Mouse (Mus musculus) gastrocnemius, postnatal 10 days (tissue): ENCODE data around the gene Sema3b. TPM values are rescaled to one million over a fixed set of nuclear protein-coding genes. Genes with fewer than 3 reads are reported as not detected.

Source experiments
- DNase-seq: peaks from one replicate; pipeline ENCODE4 v3.0.0; 2021; ENCODE audit warnings: mixed read lengths
- total RNA-seq, 2 experiments: library from RNA; stranded (reverse); gene quantifications; 2 replicates each; pipeline ENCODE4 v1.2.3; 2021

Gene Sema3b
- total RNA-seq, 2 experiments from 2014 or later, result 41.8 to 51.3 TPM

- DNase-seq, result no peak
These were observed 4.0 kb upstream of the Sema3b start for GRCm38 (mm10) chr9:107612945-107613569.

- DNase-seq, result peak; percentile 100
These were observed 3.3 kb upstream of the Sema3b start for GRCm38 (mm10) chr9:107612191-107612944.

GRCm38 (mm10) chr9:107611456-107612190, 2.6 kb upstream of the Sema3b start:
- DNase-seq, result no peak

- DNase-seq, result no peak
These were observed 403 bp upstream of the Sema3b start for GRCm38 (mm10) chr9:107609433-107609830.

- DNase-seq, result no peak
These were observed 1.3 kb downstream of the Sema3b start for GRCm38 (mm10) chr9:107607653-107608245.

GRCm38 (mm10) chr9:107607036-107607435, 2.0 kb downstream of the Sema3b start:
- no peak for DNase-seq

- DNase-seq, result no peak
These were observed 2.4 kb downstream of the Sema3b start for GRCm38 (mm10) chr9:107606591-107606990.

- no peak for DNase-seq
These were observed 3.9 kb downstream of the Sema3b start for GRCm38 (mm10) chr9:107605041-107605661.

GRCm38 (mm10) chr9:107603251-107603650, 5.8 kb downstream of the Sema3b start:
- DNase-seq, result no peak

- DNase-seq, result peak; percentile 99
These were observed 6.9 kb downstream of the Sema3b start for GRCm38 (mm10) chr9:107602068-107602648.

- DNase-seq, result no peak
These were observed 7.8 kb downstream of the Sema3b start for GRCm38 (mm10) chr9:107601275-107601674.

GRCm38 (mm10) chr9:107600745-107601144, 8.3 kb downstream of the Sema3b start:
- no peak for DNase-seq

GRCm38 (mm10) chr9:107599842-107600241, 9.2 kb downstream of the Sema3b start:
- DNase-seq, result no peak

GRCm38 (mm10) chr9:107599433-107599832, 9.6 kb downstream of the Sema3b start:
- DNase-seq, result no peak

- no peak for DNase-seq
These were observed 10.6 kb downstream of the Sema3b start for GRCm38 (mm10) chr9:107598385-107598784.

- DNase-seq, result peak; percentile 65
These were observed 12.1 kb downstream of the Sema3b start for GRCm38 (mm10) chr9:107596619-107597569.

- no peak for DNase-seq
These were observed 14.6 kb downstream of the Sema3b start for GRCm38 (mm10) chr9:107594281-107595062.

- DNase-seq, result no peak
These were observed 15.7 kb downstream of the Sema3b start for GRCm38 (mm10) chr9:107593101-107593976.

- DNase-seq, result no peak
These were observed 18.3 kb downstream of the Sema3b start for GRCm38 (mm10) chr9:107590773-107591060.
